Mouse (Mus musculus) embryonic facial prominence, embryonic 15.5 days (tissue): Measurements from ENCODE around the gene Mtch1. TPM values are rescaled to one million over a fixed set of nuclear protein-coding genes. Genes with fewer than 3 reads are reported as not detected.

ENCODE experiments used
- ATAC-seq: fragments of 200-750 bp; cut with Nextera tagmentation; 2 replicates; pipeline ENCODE4 v1.8.0; 2017; ENCODE audit warnings: low read depth, moderate TSS enrichment; ENCODE audit not compliant: insufficient number of reproducible peaks, low FRiP score, low TSS enrichment
- H3K27ac ChIP-seq: fragments of 300-500 bp; sonication (generic); replicated peaks from 2 replicates; pipeline ENCODE4 v1.5.1; 2015; ENCODE audit warnings: mild to moderate bottlenecking, inconsistent platforms
- H3K27me3 ChIP-seq: fragments of 300-500 bp; sonication (generic); 2 replicates; pipeline ENCODE4 v1.6.1; 2015; ENCODE audit warnings: inconsistent platforms
- H3K36me3 ChIP-seq: fragments of 300-500 bp; sonication (generic); 2 replicates; pipeline ENCODE4 v1.6.1; 2015; ENCODE audit warnings: mild to moderate bottlenecking, inconsistent platforms
- H3K4me1 ChIP-seq: fragments of 300-500 bp; sonication (generic); 2 replicates; pipeline ENCODE4 v1.6.1; 2015; ENCODE audit warnings: inconsistent platforms
- H3K4me2 ChIP-seq: fragments of 300-500 bp; sonication (generic); replicated peaks from 2 replicates; pipeline ENCODE4 v1.6.1; 2015; ENCODE audit warnings: mild to moderate bottlenecking, inconsistent platforms
- H3K4me3 ChIP-seq: fragments of 300-500 bp; sonication (generic); replicated peaks from 2 replicates; pipeline ENCODE4 v1.5.1; 2015; ENCODE audit warnings: mild to moderate bottlenecking, inconsistent platforms
- H3K9ac ChIP-seq: fragments of 300-500 bp; sonication (generic); 2 replicates; pipeline ENCODE4 v1.6.1; 2015; ENCODE audit warnings: inconsistent platforms
- H3K9me3 ChIP-seq: fragments of 300-500 bp; sonication (generic); replicated peaks from 2 replicates; pipeline ENCODE4 v1.6.1; 2016; ENCODE audit warnings: inconsistent platforms
- WGBS: fragments of 180-500 bp; shearing (Covaris S2); methylation state at CpG from one replicate; pipeline ENCODE4 v1.1.7; 2015; 5-methylcytosine and 5-hydroxymethylcytosine counted together
- polyA plus RNA-seq: library from polyadenylated mRNA; unstranded; fragments of >200 nt; fragmentation: Nextera tagmentation; extraction: Ambion mirVana; gene quantifications from 2 replicates; pipeline ENCODE4 v1.2.1, GENCODE M21; 2015

The Mtch1 gene
- polyA plus RNA-seq, 1 experiment from 2014 or later = 337 TPM

GRCm38 (mm10) chr17:29292996-29293395 lies 54.7 kb downstream of the Mtch1 start:
- H3K9me3 ChIP-seq = no peaks in the 10 kb centered on the region
- 74% methylated on average over 3 of the region's 3 CpGs for WGBS
- 0 out of 2 replicates have a peak, but pooled peaks cover 3% of the 10 kb centered on the region for H3K4me1 ChIP-seq
- peaks cover 53% of the 10 kb centered on the region for H3K36me3 ChIP-seq
- no peaks in the 10 kb centered on the region for H3K27me3 ChIP-seq
- H3K27ac ChIP-seq = no peak overlapping the region
- no peak overlapping the region for H3K4me3 ChIP-seq
- ATAC-seq = no peak
- H3K9ac ChIP-seq = no peak overlapping the region
- no peak overlapping the region for H3K4me2 ChIP-seq

GRCm38 (mm10) chr17:29291793-29292192 lies 55.9 kb downstream of the Mtch1 start:
- no peak for ATAC-seq
- 79% methylated on average over 7 of the region's 7 CpGs for WGBS
- Histone ChIP-seq H3K36me3 (peaks cover 48% of the 10 kb centered on the region), H3K9ac (no peak overlapping the region), H3K4me2 (no peak overlapping the region), H3K4me3 (no peak overlapping the region), H3K9me3 (no peaks in the 10 kb centered on the region), H3K27me3 (no peaks in the 10 kb centered on the region), H3K4me1 (no peaks in the 10 kb centered on the region), H3K27ac (no peak overlapping the region)

- no peak for ATAC-seq
- no peak overlapping the region for H3K9ac ChIP-seq
- no peaks in the 10 kb centered on the region for H3K9me3 ChIP-seq
- H3K36me3 ChIP-seq = peaks cover 35% of the 10 kb centered on the region
- no peak overlapping the region for H3K4me2 ChIP-seq
- WGBS = 76% methylated on average over 21 of the region's 21 CpGs
- H3K4me3 ChIP-seq = no peak overlapping the region
- H3K4me1 ChIP-seq = no peaks in the 10 kb centered on the region
- H3K27ac ChIP-seq = no peak overlapping the region
- no peaks in the 10 kb centered on the region for H3K27me3 ChIP-seq
Observed at GRCm38 (mm10) chr17:29282216-29282952, 65.3 kb downstream of the Mtch1 start.

Other genes with a start within 250 kb of the Mtch1 start
- gene Rab44, start 233.8 kb downstream of the Mtch1 start, polyA plus RNA-seq = 3.4 and 4.5 TPM in 2 replicates
- 27.6 and 28.9 TPM in 2 replicates for gene Cpne5, start 109.8 kb downstream of the Mtch1 start, polyA plus RNA-seq
- 129 and 132 TPM in 2 replicates for gene Ppil1, start 83.7 kb downstream of the Mtch1 start, polyA plus RNA-seq
- gene BC004004, start 79.1 kb downstream of the Mtch1 start, polyA plus RNA-seq = 82.1 and 85.8 TPM in 2 replicates
- 2.7 and 2.8 TPM in 2 replicates for gene Pi16, start 30.3 kb downstream of the Mtch1 start, polyA plus RNA-seq
- 14.5 and 15.3 TPM in 2 replicates for gene Fgd2, start 13.0 kb upstream of the Mtch1 start, polyA plus RNA-seq
- gene Pim1, start 142.8 kb upstream of the Mtch1 start, polyA plus RNA-seq = 17.8 and 20.0 TPM in 2 replicates
- not detected in 2 replicates for gene Gm17657, start 201.7 kb upstream of the Mtch1 start, polyA plus RNA-seq
- 14.4 and 16.7 TPM in 2 replicates for gene Tbc1d22b, start 201.9 kb upstream of the Mtch1 start, polyA plus RNA-seq
- 0.95 and 1.6 TPM in 2 replicates for gene Tmem217, start 204.5 kb upstream of the Mtch1 start, polyA plus RNA-seq